ENCODE assay signal across 13 mouse cellular contexts in genomic region chr5:120228613-120229409, GRCm38 (mm10).
DNase-seq lines count a peak whose midpoint lies in the region; ATAC-seq and TF ChIP-seq lines count a peak whose summit lies in the region.
"Had no signal": no experiment of that assay in that cellular context is flagged by ENCODE, and none has a peak within 500 bp of the region (broad histone marks: within the 10 kb centered on the region; RNA-seq: fewer than 3 reads in every experiment).

No protein-coding gene starts in this region.

- H3K9me3 ChIP-seq in kidney, embryonic 14.5 days (ENCODE audit: control insufficient read depth, low read length): no peaks in the 10 kb centered on the region
- H3K9me3 ChIP-seq in E14TG2a.4 (ENCODE audit: low read length): no peaks in the 10 kb centered on the region
- no peaks in the 10 kb centered on the region for H3K9me3 ChIP-seq in intestine, embryonic 14.5 days (ENCODE audit: control insufficient read depth, low read length)
- no peaks in the 10 kb centered on the region for H3K9me3 ChIP-seq in liver, postnatal 0 days (ENCODE audit: low read length)
- H3K9me3 ChIP-seq: forebrain, embryonic 13.5 days; heart, embryonic 10.5 days; kidney, embryonic 15.5 days had no signal

- no peak for TF ChIP-seq CTCF in E14TG2a.4 (conservative IDR thresholded peaks at IDR 0.05; ENCODE audit: low read length)
- TF ChIP-seq CTCF in liver, postnatal 0 days (IDR thresholded peaks at IDR 0.05; ENCODE audit: low read depth): no peak

- no peaks in the 10 kb centered on the region for H3K27me3 ChIP-seq in kidney, embryonic 14.5 days (ENCODE audit: control insufficient read depth, insufficient read depth, low read length)
- H3K27me3 ChIP-seq in E14TG2a.4 (ENCODE audit: insufficient read depth, low read length): peaks cover 62% of the 10 kb centered on the region
- H3K27me3 ChIP-seq in intestine, embryonic 14.5 days (replicated peaks; ENCODE audit: control insufficient read depth, insufficient read depth, low read length): 0 out of 2 replicates have a peak, but pooled peaks cover 3% of the 10 kb centered on the region
- H3K27me3 ChIP-seq in liver, postnatal 0 days (ENCODE audit: insufficient read depth, low read length): 0 out of 2 replicates have a peak, but pooled peaks cover 7% of the 10 kb centered on the region

- ATAC-seq in kidney, embryonic 14.5 days (ENCODE audit: low FRiP score, low TSS enrichment): no peak
- ATAC-seq in intestine, embryonic 14.5 days (replicated peaks; ENCODE audit: low FRiP score, low TSS enrichment, low read depth): peak; percentile 78
- peak; percentile 80 for ATAC-seq in liver, postnatal 0 days
- no peak for ATAC-seq in monocyte, adult 5-6 weeks (replicated peaks; ENCODE audit: insufficient number of reproducible peaks, low FRiP score, low TSS enrichment, poor library complexity, severe bottlenecking)
- ATAC-seq: forebrain, embryonic 13.5 days had no signal

- H3K9ac ChIP-seq in kidney, embryonic 14.5 days (ENCODE audit: low read depth, low read length): no peak overlapping the region
- no peak overlapping the region for H3K9ac ChIP-seq in intestine, embryonic 14.5 days (ENCODE audit: low read length)
- H3K9ac ChIP-seq in liver, postnatal 0 days (replicated peaks): no peak overlapping the region
- H3K9ac ChIP-seq: forebrain, embryonic 13.5 days; kidney, embryonic 15.5 days had no signal

- H3K4me1 ChIP-seq in kidney, embryonic 14.5 days (ENCODE audit: control insufficient read depth, insufficient read depth, low read length): 0 out of 2 replicates have a peak, but pooled peaks cover 4% of the 10 kb centered on the region
- peaks cover 23% of the 10 kb centered on the region for H3K4me1 ChIP-seq in E14TG2a.4 (replicated peaks; ENCODE audit: low read depth, low read length)
- peaks cover 3% of the 10 kb centered on the region; the same call in 1 of the 2 replicates for H3K4me1 ChIP-seq in intestine, embryonic 14.5 days (replicated peaks; ENCODE audit: control insufficient read depth, insufficient read depth, low read length)
- no peaks in the 10 kb centered on the region; the same call in 1 of the 2 replicates for H3K4me1 ChIP-seq in liver, postnatal 0 days (ENCODE audit: insufficient read depth)

- no peak for TF ChIP-seq EP300 in liver, postnatal 0 days (IDR thresholded peaks at IDR 0.05; ENCODE audit: low read depth)

- 43% methylated on average over 20 of the region's 20 CpGs for WGBS in kidney, embryonic 14.5 days
- 32% methylated on average over 20 of the region's 20 CpGs for WGBS in intestine, embryonic 14.5 days
- WGBS in liver, postnatal 0 days (ENCODE audit: insufficient replicate concordance): 51% methylated on average over 20 of the region's 20 CpGs

- DNase-seq in kidney, adult 9 months: peak; percentile 8
- DNase-seq in intestine, embryonic 14.5 days (ENCODE audit: low spot score): peak; percentile 69
- peak; percentile 63 for DNase-seq in liver, postnatal 0 days
- DNase-seq in cerebellum, adult 9-10 months: no peak
- DNase-seq in left cerebral cortex, adult 8-10 months (ENCODE audit: low spot score in 2 of 2): no peak
- DNase-seq: cerebellum, adult 2 months; heart, postnatal 4 days had no signal

- no peaks in the 10 kb centered on the region for H3K36me3 ChIP-seq in kidney, embryonic 14.5 days (ENCODE audit: control insufficient read depth, insufficient read depth, low read length)
- H3K36me3 ChIP-seq in E14TG2a.4 (ENCODE audit: insufficient read depth, low read length): no peaks in the 10 kb centered on the region
- no peaks in the 10 kb centered on the region for H3K36me3 ChIP-seq in intestine, embryonic 14.5 days (ENCODE audit: control insufficient read depth, insufficient read depth, low read length)
- no peaks in the 10 kb centered on the region for H3K36me3 ChIP-seq in liver, postnatal 0 days (replicated peaks; ENCODE audit: insufficient read depth, low read length)
- H3K36me3 ChIP-seq: heart, embryonic 10.5 days; kidney, embryonic 15.5 days had no signal

- no peak overlapping the region for H3K4me2 ChIP-seq in kidney, embryonic 14.5 days (replicated peaks; ENCODE audit: low read depth, low read length)
- H3K4me2 ChIP-seq in intestine, embryonic 14.5 days (ENCODE audit: low read length): no peak overlapping the region
- H3K4me2 ChIP-seq in liver, postnatal 0 days (ENCODE audit: low read depth, low read length): peak overlapping the region; percentile 52
- H3K4me2 ChIP-seq: forebrain, embryonic 13.5 days; kidney, embryonic 15.5 days had no signal

- no peak overlapping the region for H3K4me3 ChIP-seq in kidney, embryonic 14.5 days (ENCODE audit: low read length)
- peak overlapping the region; percentile 43 for H3K4me3 ChIP-seq in E14TG2a.4 (replicated peaks; ENCODE audit: low read length)
- no peak overlapping the region for H3K4me3 ChIP-seq in intestine, embryonic 14.5 days (ENCODE audit: low read depth, low read length)
- no peak overlapping the region for H3K4me3 ChIP-seq in liver, postnatal 0 days (ENCODE audit: low read depth, low read length)
- H3K4me3 ChIP-seq: forebrain, embryonic 13.5 days; heart, embryonic 10.5 days; kidney, embryonic 15.5 days had no signal

- H3K27ac ChIP-seq in kidney, embryonic 14.5 days (ENCODE audit: low read depth, low read length): no peak overlapping the region
- no peak overlapping the region for H3K27ac ChIP-seq in intestine, embryonic 14.5 days (ENCODE audit: low read depth)
- no peak overlapping the region for H3K27ac ChIP-seq in liver, postnatal 0 days (ENCODE audit: low read depth)
- H3K27ac ChIP-seq: forebrain, embryonic 13.5 days; heart, embryonic 10.5 days; kidney, embryonic 15.5 days had no signal

Comparison
In these comparisons a context has a peak if more than half of its experiments do, and no peak if none do; other contexts are left out.
1. DNase-seq: peak in kidney, adult 9 months (single experiment), intestine, embryonic 14.5 days (single experiment) and liver, postnatal 0 days (single experiment); none in cerebellum, adult 9-10 months (single experiment) and left cerebral cortex, adult 8-10 months (0 of 2).
2. ATAC-seq: peak in intestine, embryonic 14.5 days (single experiment) and liver, postnatal 0 days (single experiment); none in kidney, embryonic 14.5 days (single experiment) and monocyte, adult 5-6 weeks (single experiment).